Mouse (Mus musculus): ENCODE results near the gene Pde2a. TPM values are rescaled to one million over a fixed set of nuclear protein-coding genes. Genes with fewer than 3 reads are reported as not detected.
A peak's percentile ranks its signal among the peaks of the same experiment; 100 is the strongest.

Pde2a gene
- polyA plus RNA-seq, 1 experiment from 2014 or later = 22.5 TPM

DNA sequence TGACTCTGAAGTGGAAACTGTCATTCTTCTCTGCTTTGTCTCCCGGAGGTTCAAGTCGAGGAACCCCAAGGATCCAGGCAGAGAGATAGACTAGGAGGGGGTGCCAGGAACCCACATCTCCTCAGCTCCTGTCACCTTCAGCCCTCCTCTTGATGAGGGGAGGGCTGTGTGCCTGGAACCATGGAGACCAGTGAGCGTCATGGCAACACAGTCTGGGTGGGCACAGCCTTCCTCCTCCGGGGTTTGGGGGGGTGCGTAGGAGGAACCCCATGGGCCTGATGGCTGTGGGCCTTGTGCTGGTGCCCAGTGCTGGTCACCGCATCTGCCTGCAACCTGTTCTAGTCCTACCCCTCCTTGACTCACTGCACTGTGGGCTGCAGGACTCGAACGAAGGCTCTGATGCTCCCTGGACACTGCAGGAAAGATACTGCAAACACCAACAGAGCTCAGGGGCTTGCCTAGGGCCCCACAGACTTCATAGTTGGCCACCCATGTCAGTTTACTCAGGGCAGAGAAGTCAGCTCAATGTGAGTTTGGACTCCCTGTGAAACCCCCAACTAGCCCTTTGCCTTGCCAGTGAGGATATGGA lies 5.9 kb upstream of the Pde2a start:
- no peak overlapping the region for H3K4me2 ChIP-seq (ENCODE audit: low read depth, low read length)
- H3K4me1 ChIP-seq (replicated peaks; ENCODE audit: control insufficient read depth, insufficient read depth, low read length) = peaks cover 19% of the 10 kb centered on the region
- H3K36me3 ChIP-seq (ENCODE audit: control insufficient read depth, insufficient read depth, low read length) = peaks cover 12% of the 10 kb centered on the region
- H3K4me3 ChIP-seq (ENCODE audit: low read length) = no peak overlapping the region
- H3K27ac ChIP-seq (ENCODE audit: low read length) = peak overlapping the region; percentile 56; the same call in 1 of the 2 replicates
- 26% methylated on average over 8 of the region's 8 CpGs for WGBS
- no peaks in the 10 kb centered on the region for H3K9me3 ChIP-seq (ENCODE audit: control insufficient read depth, low read length)
- no peaks in the 10 kb centered on the region; the same call in 1 of the 2 replicates for H3K27me3 ChIP-seq (ENCODE audit: control insufficient read depth, insufficient read depth, low read depth, low read length)
- H3K9ac ChIP-seq (ENCODE audit: low read length) = no peak overlapping the region
- peak; percentile 9; the same call in 1 of the 2 replicates for ATAC-seq (ENCODE audit: low read depth)

DNA sequence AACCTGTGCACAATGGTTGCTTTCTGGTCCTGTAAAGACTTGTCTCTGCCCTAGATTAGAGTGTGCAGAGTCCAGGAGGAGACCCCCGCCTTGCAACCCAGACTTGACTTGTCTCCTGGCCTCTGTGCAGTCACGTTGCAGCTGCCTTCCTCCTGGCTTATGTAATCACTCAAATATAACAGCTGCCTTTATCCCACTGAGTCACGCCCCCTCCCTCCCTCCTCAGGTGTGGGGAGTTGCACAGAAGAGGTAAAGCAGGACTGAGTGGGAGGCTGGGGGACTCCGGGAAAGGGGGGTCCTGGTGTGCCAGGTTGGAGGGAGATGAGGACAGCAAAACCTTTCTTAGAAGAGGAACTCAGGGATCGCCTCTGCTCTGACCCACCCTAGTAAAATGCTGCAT lies 5.1 kb upstream of the Pde2a start:
- Histone ChIP-seq H3K4me1 (replicated peaks; ENCODE audit: control insufficient read depth, insufficient read depth, low read length) (peaks cover 19% of the 10 kb centered on the region), H3K36me3 (ENCODE audit: control insufficient read depth, insufficient read depth, low read length) (peaks cover 6% of the 10 kb centered on the region), H3K9me3 (ENCODE audit: control insufficient read depth, low read length) (no peaks in the 10 kb centered on the region), H3K27ac (ENCODE audit: low read length) (no peak overlapping the region), H3K27me3 (ENCODE audit: control insufficient read depth, insufficient read depth, low read depth, low read length) (no peaks in the 10 kb centered on the region; the same call in 1 of the 2 replicates), H3K4me2 (ENCODE audit: low read depth, low read length) (no peak overlapping the region), H3K4me3 (ENCODE audit: low read length) (no peak overlapping the region), H3K9ac (ENCODE audit: low read length) (no peak overlapping the region)
- no peak for ATAC-seq (ENCODE audit: low read depth)
- WGBS = 34% methylated on average over 5 of the region's 5 CpGs

GRCm38 (mm10) chr7:101419013-101419770 lies 2.3 kb upstream of the Pde2a start:
- ATAC-seq (ENCODE audit: low read depth) = no peak
- H3K9ac ChIP-seq (ENCODE audit: low read length) = no peak overlapping the region
- no peak overlapping the region for H3K4me3 ChIP-seq (ENCODE audit: low read length)
- H3K4me1 ChIP-seq (replicated peaks; ENCODE audit: control insufficient read depth, insufficient read depth, low read length) = peaks cover 9% of the 10 kb centered on the region
- no peak overlapping the region for H3K4me2 ChIP-seq (ENCODE audit: low read depth, low read length)
- H3K9me3 ChIP-seq (ENCODE audit: control insufficient read depth, low read length) = no peaks in the 10 kb centered on the region
- H3K36me3 ChIP-seq (ENCODE audit: control insufficient read depth, insufficient read depth, low read length) = no peaks in the 10 kb centered on the region
- H3K27ac ChIP-seq (ENCODE audit: low read length) = no peak overlapping the region
- no peaks in the 10 kb centered on the region; the same call in 1 of the 2 replicates for H3K27me3 ChIP-seq (ENCODE audit: control insufficient read depth, insufficient read depth, low read depth, low read length)
- 5% methylated on average over 27 of the region's 27 CpGs for WGBS

- WGBS = 45% methylated on average over 3 of the region's 3 CpGs
- no peak overlapping the region for H3K4me3 ChIP-seq (ENCODE audit: low read length)
- no peaks in the 10 kb centered on the region for H3K4me1 ChIP-seq (replicated peaks; ENCODE audit: control insufficient read depth, insufficient read depth, low read length)
- ATAC-seq (ENCODE audit: low read depth) = 0 out of 2 replicates have a peak, but pooled peaks have one; percentile 23
- no peaks in the 10 kb centered on the region for H3K36me3 ChIP-seq (ENCODE audit: control insufficient read depth, insufficient read depth, low read length)
- no peak overlapping the region for H3K27ac ChIP-seq (ENCODE audit: low read length)
- H3K27me3 ChIP-seq (ENCODE audit: control insufficient read depth, insufficient read depth, low read depth, low read length) = no peaks in the 10 kb centered on the region; the same call in 1 of the 2 replicates
- no peaks in the 10 kb centered on the region for H3K9me3 ChIP-seq (ENCODE audit: control insufficient read depth, low read length)
- no peak overlapping the region for H3K9ac ChIP-seq (ENCODE audit: low read length)
- H3K4me2 ChIP-seq (ENCODE audit: low read depth, low read length) = no peak overlapping the region
Observed at GRCm38 (mm10) chr7:101422069-101422468, 578 bp downstream of the Pde2a start.

DNA sequence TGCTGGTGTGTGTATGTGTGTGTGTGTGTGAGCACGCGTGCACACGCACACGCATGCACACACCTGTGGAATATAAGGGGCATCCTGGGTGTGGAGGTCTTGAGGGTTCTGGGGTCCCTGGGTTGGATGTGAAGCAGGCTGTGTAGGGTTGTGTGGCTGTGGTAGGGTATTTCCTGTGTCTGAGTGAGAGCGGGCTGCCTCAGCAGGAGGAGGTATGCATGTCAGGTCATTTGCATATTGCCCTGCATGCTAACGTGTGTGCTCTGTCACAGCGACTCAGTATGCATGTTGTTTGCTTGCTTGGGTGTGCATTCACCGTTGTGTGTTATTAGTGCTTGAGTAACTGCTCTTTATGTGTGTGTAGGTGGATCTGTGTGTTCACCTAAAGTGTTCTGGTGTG lies 1.2 kb downstream of the Pde2a start:
- Histone ChIP-seq H3K4me1 (replicated peaks; ENCODE audit: control insufficient read depth, insufficient read depth, low read length) (no peaks in the 10 kb centered on the region), H3K4me2 (ENCODE audit: low read depth, low read length) (no peak overlapping the region), H3K9me3 (ENCODE audit: control insufficient read depth, low read length) (no peaks in the 10 kb centered on the region), H3K27me3 (ENCODE audit: control insufficient read depth, insufficient read depth, low read depth, low read length) (no peaks in the 10 kb centered on the region; the same call in 1 of the 2 replicates), H3K4me3 (ENCODE audit: low read length) (no peak overlapping the region), H3K36me3 (ENCODE audit: control insufficient read depth, insufficient read depth, low read length) (no peaks in the 10 kb centered on the region), H3K27ac (ENCODE audit: low read length) (no peak overlapping the region), H3K9ac (ENCODE audit: low read length) (no peak overlapping the region)
- ATAC-seq (ENCODE audit: low read depth) = no peak
- WGBS = 80% methylated on average over 8 of the region's 8 CpGs

GRCm38 (mm10) chr7:101423970-101424369 lies 2.5 kb downstream of the Pde2a start:
- no peaks in the 10 kb centered on the region for H3K27me3 ChIP-seq (ENCODE audit: control insufficient read depth, insufficient read depth, low read depth, low read length)
- no peaks in the 10 kb centered on the region for H3K4me1 ChIP-seq (replicated peaks; ENCODE audit: control insufficient read depth, insufficient read depth, low read length)
- no peak overlapping the region for H3K9ac ChIP-seq (ENCODE audit: low read length)
- no peaks in the 10 kb centered on the region for H3K9me3 ChIP-seq (ENCODE audit: control insufficient read depth, low read length)
- no peak overlapping the region for H3K4me3 ChIP-seq (ENCODE audit: low read length)
- H3K36me3 ChIP-seq (ENCODE audit: control insufficient read depth, insufficient read depth, low read length) = no peaks in the 10 kb centered on the region
- H3K4me2 ChIP-seq (ENCODE audit: low read depth, low read length) = no peak overlapping the region
- no peak for ATAC-seq (ENCODE audit: low read depth)
- 59% methylated on average over 6 of the region's 6 CpGs for WGBS
- no peak overlapping the region for H3K27ac ChIP-seq (ENCODE audit: low read length)

DNA sequence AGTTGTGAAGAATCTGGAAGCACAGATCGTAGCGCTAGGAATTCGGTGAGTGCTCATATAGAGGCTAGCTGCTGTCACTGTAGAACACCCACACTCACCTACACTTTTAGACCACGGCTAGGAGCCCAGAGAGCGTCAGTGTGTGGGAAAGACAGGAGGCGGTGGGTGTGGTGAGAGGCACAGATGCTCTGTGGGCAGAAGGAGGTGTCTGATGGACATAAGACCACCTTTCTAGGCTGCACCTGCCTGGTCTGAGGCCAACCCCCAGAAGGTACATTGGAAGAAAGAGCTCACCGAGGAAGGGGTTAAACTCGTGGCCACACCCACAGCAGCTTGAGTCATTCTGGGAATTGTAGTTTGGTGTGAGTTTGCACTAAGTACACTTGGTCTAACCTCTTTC lies 5.2 kb downstream of the Pde2a start:
- H3K27ac ChIP-seq (ENCODE audit: low read length) = no peak overlapping the region
- H3K4me2 ChIP-seq (ENCODE audit: low read depth, low read length) = no peak overlapping the region
- no peaks in the 10 kb centered on the region for H3K9me3 ChIP-seq (ENCODE audit: control insufficient read depth, low read length)
- no peaks in the 10 kb centered on the region for H3K36me3 ChIP-seq (ENCODE audit: control insufficient read depth, insufficient read depth, low read length)
- no peak overlapping the region for H3K4me3 ChIP-seq (ENCODE audit: low read length)
- no peak overlapping the region for H3K9ac ChIP-seq (ENCODE audit: low read length)
- ATAC-seq (ENCODE audit: low read depth) = no peak
- no peaks in the 10 kb centered on the region for H3K4me1 ChIP-seq (replicated peaks; ENCODE audit: control insufficient read depth, insufficient read depth, low read length)
- WGBS = 61% methylated on average over 8 of the region's 8 CpGs
- no peaks in the 10 kb centered on the region for H3K27me3 ChIP-seq (ENCODE audit: control insufficient read depth, insufficient read depth, low read depth, low read length)

DNA sequence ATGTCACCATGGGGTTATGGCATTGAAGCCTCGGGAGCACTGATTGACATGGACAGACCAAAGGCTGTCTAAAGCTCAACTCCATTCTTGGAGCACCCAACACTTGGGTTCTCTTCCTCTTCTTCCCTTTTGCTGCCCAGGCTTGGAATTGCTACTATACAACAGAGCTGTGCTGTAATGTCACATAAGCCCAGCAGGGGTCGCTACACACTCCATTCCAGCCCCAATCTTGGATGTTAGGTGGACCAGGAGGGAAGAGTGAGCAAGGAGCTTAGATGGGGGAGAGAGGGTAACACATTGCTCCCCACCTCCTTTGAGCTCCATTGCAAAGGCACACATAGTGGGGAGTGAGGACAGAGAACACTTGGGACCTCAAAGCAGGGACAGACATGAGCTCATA lies 6.2 kb downstream of the Pde2a start:
- H3K9ac ChIP-seq (ENCODE audit: low read length) = no peak overlapping the region
- H3K4me3 ChIP-seq (ENCODE audit: low read length) = no peak overlapping the region
- H3K4me1 ChIP-seq (replicated peaks; ENCODE audit: control insufficient read depth, insufficient read depth, low read length) = no peaks in the 10 kb centered on the region
- no peak for ATAC-seq (ENCODE audit: low read depth)
- H3K27ac ChIP-seq (ENCODE audit: low read length) = no peak overlapping the region
- H3K9me3 ChIP-seq (ENCODE audit: control insufficient read depth, low read length) = no peaks in the 10 kb centered on the region
- H3K4me2 ChIP-seq (ENCODE audit: low read depth, low read length) = no peak overlapping the region
- no peaks in the 10 kb centered on the region for H3K27me3 ChIP-seq (ENCODE audit: control insufficient read depth, insufficient read depth, low read depth, low read length)
- WGBS = 15% methylated on average over 2 of the region's 2 CpGs
- no peaks in the 10 kb centered on the region for H3K36me3 ChIP-seq (ENCODE audit: control insufficient read depth, insufficient read depth, low read length)

DNA sequence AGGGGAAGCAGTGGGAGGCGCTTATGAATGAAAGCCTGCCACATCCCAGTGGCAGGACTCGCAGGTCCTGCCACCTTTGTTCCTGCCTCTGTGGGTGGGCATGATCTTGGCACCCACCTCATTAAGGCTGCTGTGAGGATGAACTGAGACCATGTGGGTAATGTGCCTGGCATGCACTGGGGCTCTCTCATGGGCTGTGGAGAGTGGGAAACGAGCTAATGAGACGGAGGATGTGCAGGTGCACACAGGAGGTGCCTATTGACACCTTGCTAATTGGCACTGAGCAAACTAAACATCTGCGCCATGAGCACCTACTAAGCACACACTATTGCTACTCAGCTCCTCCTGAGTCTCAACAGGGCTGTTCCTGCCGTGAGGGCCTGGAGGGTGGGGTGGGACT lies 13.5 kb downstream of the Pde2a start:
- no peak for ATAC-seq (ENCODE audit: low read depth)
- 47% methylated on average over 6 of the region's 6 CpGs for WGBS
- Histone ChIP-seq H3K9ac (ENCODE audit: low read length) (no peak overlapping the region), H3K4me2 (ENCODE audit: low read depth, low read length) (no peak overlapping the region), H3K27ac (ENCODE audit: low read length) (no peak overlapping the region), H3K4me1 (replicated peaks; ENCODE audit: control insufficient read depth, insufficient read depth, low read length) (no peaks in the 10 kb centered on the region), H3K9me3 (ENCODE audit: control insufficient read depth, low read length) (no peaks in the 10 kb centered on the region), H3K27me3 (ENCODE audit: control insufficient read depth, insufficient read depth, low read depth, low read length) (no peaks in the 10 kb centered on the region), H3K36me3 (ENCODE audit: control insufficient read depth, insufficient read depth, low read length) (no peaks in the 10 kb centered on the region), H3K4me3 (ENCODE audit: low read length) (no peak overlapping the region)

All from lung, embryonic 16.5 days (tissue).